Mouse (Mus musculus) neural tube, embryonic 15.5 days (tissue): Measurements from ENCODE around the gene Btbd11. TPM values are rescaled to one million over a fixed set of nuclear protein-coding genes. Genes with fewer than 3 reads are reported as not detected.
A peak's percentile ranks its signal among the peaks of the same experiment; 100 is the strongest.

Source experiments
- ATAC-seq: fragments of 200-750 bp; cut with Nextera tagmentation; 2 replicates; pipeline ENCODE4 v1.8.0; 2017; ENCODE audit warnings: mild to moderate bottlenecking, moderate TSS enrichment, moderate library complexity; ENCODE audit not compliant: low FRiP score
- H3K27ac ChIP-seq: fragments of 300-500 bp; sonication (generic); replicated peaks from 2 replicates; pipeline ENCODE4 v1.5.1; 2015; ENCODE audit warnings: mild to moderate bottlenecking, inconsistent platforms
- H3K27me3 ChIP-seq: fragments of 300-500 bp; sonication (generic); replicated peaks from 2 replicates; pipeline ENCODE4 v1.6.1; 2015; ENCODE audit warnings: inconsistent platforms
- H3K36me3 ChIP-seq: fragments of 300-500 bp; sonication (generic); 2 replicates; pipeline ENCODE4 v1.6.1; 2015; ENCODE audit warnings: inconsistent platforms
- H3K4me1 ChIP-seq: fragments of 300-500 bp; sonication (generic); 2 replicates; pipeline ENCODE4 v1.6.1; 2015; ENCODE audit warnings: inconsistent platforms
- H3K4me2 ChIP-seq: fragments of 300-500 bp; sonication (generic); 2 replicates; pipeline ENCODE4 v1.6.1; 2015; ENCODE audit warnings: inconsistent platforms, mild to moderate bottlenecking, moderate library complexity
- H3K4me3 ChIP-seq: fragments of 300-500 bp; sonication (generic); replicated peaks from 2 replicates; pipeline ENCODE4 v1.5.1; 2015; ENCODE audit warnings: mild to moderate bottlenecking, inconsistent platforms
- H3K9ac ChIP-seq: fragments of 300-500 bp; sonication (generic); replicated peaks from 2 replicates; pipeline ENCODE4 v1.6.1; 2015; ENCODE audit warnings: mild to moderate bottlenecking, inconsistent platforms
- H3K9me3 ChIP-seq: fragments of 300-500 bp; sonication (generic); replicated peaks from 2 replicates; pipeline ENCODE4 v1.6.1; 2016; ENCODE audit warnings: inconsistent platforms
- WGBS: fragments of 180-500 bp; shearing (Covaris S2); methylation state at CpG from one replicate; pipeline ENCODE4 v1.1.7; 2015; ENCODE audit warnings: mixed read lengths; 5-methylcytosine and 5-hydroxymethylcytosine counted together
- polyA plus RNA-seq: library from polyadenylated mRNA; unstranded; fragments of >200 nt; fragmentation: Nextera tagmentation; extraction: Ambion mirVana; gene quantifications from 2 replicates; pipeline ENCODE4 v1.2.1, GENCODE M21; 2015

The Btbd11 gene
- polyA plus RNA-seq, 1 experiment from 2014 or later, result 24.9 TPM

DNA sequence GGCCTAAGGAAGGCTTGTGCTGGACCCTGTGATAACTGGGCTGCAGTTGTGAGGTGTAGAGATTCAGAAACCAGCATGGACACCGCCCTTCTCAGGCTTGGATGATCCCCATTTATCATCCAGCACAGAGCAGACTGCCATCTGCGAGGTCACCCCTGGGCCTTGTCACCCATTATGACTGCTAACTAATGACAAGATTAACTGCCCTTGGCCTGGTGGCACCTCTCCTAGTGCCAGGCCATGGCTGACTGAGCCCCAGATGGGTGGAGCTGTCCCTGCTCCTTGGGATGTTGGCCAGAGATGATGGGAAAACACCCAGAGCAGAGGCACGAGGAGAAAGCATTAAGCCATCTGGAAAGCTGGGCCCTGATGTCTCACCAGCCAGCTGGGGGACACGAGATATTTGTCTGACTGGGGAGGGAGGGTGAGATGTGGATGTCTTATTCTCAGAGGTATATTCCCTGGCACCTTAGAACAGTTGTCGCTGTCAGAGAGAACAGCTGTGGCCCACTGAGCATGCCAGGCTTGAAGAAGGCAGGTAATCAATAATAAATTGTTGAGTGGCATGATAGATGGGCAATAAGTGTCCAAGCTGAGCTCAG is 121.7 kb downstream of the Btbd11 start:
- H3K4me2 ChIP-seq, result no peak overlapping the region
- H3K9me3 ChIP-seq, result no peaks in the 10 kb centered on the region
- ATAC-seq, result peak; percentile 33; the same call in 1 of the 2 replicates
- no peak overlapping the region for H3K9ac ChIP-seq
- H3K4me3 ChIP-seq, result no peak overlapping the region
- WGBS, result 54% methylated on average over 5 of the region's 5 CpGs
- no peaks in the 10 kb centered on the region for H3K27me3 ChIP-seq
- H3K36me3 ChIP-seq, result no peaks in the 10 kb centered on the region
- peaks cover 16% of the 10 kb centered on the region for H3K4me1 ChIP-seq
- H3K27ac ChIP-seq, result no peak overlapping the region

DNA sequence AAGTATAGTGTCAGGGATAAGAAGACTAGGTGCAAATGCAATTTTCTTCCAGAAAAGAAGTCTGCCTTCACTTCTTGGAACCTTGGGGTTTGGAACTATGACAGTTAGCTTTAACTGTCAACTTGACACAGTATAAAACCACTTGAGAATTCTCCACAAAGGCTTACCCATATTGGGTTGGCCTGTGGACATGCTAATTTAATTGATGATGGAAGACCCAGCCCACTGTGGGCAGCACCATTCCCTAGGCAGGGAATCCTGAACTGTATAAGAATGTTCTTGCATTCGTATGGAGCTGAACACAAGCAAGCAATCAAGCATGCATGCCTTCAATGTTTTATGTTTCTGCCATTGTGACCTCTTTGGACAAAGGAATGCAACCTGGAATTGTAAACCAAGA is 122.4 kb downstream of the Btbd11 start:
- peaks cover 16% of the 10 kb centered on the region for H3K4me1 ChIP-seq
- H3K9me3 ChIP-seq, result no peaks in the 10 kb centered on the region
- no peak overlapping the region for H3K4me2 ChIP-seq
- no peak overlapping the region for H3K4me3 ChIP-seq
- ATAC-seq, result no peak
- H3K27me3 ChIP-seq, result no peaks in the 10 kb centered on the region
- 72% methylated on average over 1 of the region's 1 CpGs for WGBS
- H3K36me3 ChIP-seq, result no peaks in the 10 kb centered on the region
- H3K27ac ChIP-seq, result no peak overlapping the region
- no peak overlapping the region for H3K9ac ChIP-seq

DNA sequence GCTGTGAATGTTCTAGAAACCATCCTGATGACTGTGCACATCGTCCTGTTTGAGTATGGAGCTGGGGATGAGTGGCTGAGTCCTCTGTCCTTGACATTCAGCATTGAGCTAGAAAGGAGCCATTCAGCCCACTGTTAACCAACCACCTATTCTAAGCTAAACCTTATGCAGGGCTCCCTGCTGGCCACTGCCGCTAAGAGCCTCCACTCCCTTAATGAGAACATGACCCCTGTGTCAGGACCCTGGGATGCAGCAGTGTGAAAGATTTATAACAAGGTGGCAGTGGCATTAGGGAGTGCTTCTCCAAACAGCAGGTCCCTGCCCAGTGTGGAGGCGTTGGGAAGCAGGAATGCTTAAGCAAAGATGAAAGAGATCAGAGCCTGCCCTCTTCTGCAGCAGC is 123.7 kb downstream of the Btbd11 start:
- H3K27ac ChIP-seq, result no peak overlapping the region
- no peak for ATAC-seq

GRCm38 (mm10) chr10:85512808-85513207 is 126.2 kb downstream of the Btbd11 start:
- Histone ChIP-seq H3K27me3 (no peaks in the 10 kb centered on the region), H3K9ac (no peak overlapping the region), H3K9me3 (no peaks in the 10 kb centered on the region), H3K4me1 (peaks cover 22% of the 10 kb centered on the region), H3K36me3 (no peaks in the 10 kb centered on the region), H3K4me2 (no peak overlapping the region), H3K4me3 (no peak overlapping the region), H3K27ac (no peak overlapping the region)
- no peak for ATAC-seq
- WGBS, result 80% methylated on average over 5 of the region's 5 CpGs

More for the DNA sequence above, 123.7 kb downstream of the Btbd11 start:
- 7% methylated on average over 3 of the region's 3 CpGs for WGBS
- no peak overlapping the region for H3K4me2 ChIP-seq
- no peaks in the 10 kb centered on the region for H3K27me3 ChIP-seq
- H3K36me3 ChIP-seq, result no peaks in the 10 kb centered on the region
- H3K4me3 ChIP-seq, result no peak overlapping the region
- no peak overlapping the region for H3K9ac ChIP-seq
- H3K9me3 ChIP-seq, result no peaks in the 10 kb centered on the region
- peaks cover 16% of the 10 kb centered on the region for H3K4me1 ChIP-seq

DNA sequence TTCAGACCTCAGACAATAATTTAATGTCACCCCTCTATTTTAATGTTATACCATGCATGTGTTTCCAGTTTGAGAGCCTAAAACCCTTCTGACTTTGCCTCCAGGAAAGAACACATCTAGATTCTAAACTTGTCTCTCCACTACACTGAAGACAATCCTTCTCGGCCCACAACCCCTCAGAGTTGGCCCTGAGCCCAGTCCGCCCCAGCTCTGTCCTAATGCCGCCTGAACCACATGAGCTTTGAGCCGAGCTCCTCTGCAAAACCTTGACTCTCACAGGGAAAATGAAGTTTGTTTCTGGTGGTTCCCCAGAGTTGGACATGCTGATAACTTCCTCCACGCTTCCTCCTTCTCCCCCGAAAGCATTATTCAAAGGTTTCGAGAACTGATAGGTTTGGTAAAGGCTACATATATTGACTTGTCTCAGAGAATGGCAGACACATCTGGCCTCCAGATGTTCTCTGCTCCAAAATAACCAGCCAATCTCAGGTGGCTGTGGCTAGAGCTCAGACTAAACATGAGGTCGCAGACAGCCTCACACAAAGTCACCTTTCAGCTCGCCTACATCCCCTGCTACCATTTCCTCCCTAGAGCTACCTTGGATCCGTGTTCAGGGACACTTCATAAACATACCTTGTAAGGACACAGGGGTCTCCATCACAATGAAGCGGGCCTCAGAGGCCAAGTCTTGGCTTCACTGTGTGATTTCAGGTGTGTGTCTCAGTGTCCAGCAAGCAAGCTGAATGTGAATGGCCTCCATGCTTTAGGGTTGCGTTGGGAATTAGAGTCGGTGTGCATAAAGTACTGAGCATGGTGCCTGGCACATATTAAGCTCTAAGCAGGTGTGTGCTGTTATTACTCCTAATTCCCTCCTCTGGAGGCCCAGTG is 130.9 kb downstream of the Btbd11 start:
- no peaks in the 10 kb centered on the region for H3K36me3 ChIP-seq
- peaks cover 11% of the 10 kb centered on the region for H3K4me1 ChIP-seq
- H3K27me3 ChIP-seq, result no peaks in the 10 kb centered on the region
- H3K4me3 ChIP-seq, result no peak overlapping the region
- no peaks in the 10 kb centered on the region for H3K9me3 ChIP-seq
- no peak overlapping the region for H3K27ac ChIP-seq
- 64% methylated on average over 13 of the region's 13 CpGs for WGBS
- no peak overlapping the region for H3K9ac ChIP-seq
- no peak overlapping the region for H3K4me2 ChIP-seq
- no peak for ATAC-seq

GRCm38 (mm10) chr10:85518111-85518409 is 131.4 kb downstream of the Btbd11 start:
- Histone ChIP-seq H3K36me3 (no peaks in the 10 kb centered on the region), H3K9me3 (no peaks in the 10 kb centered on the region), H3K4me3 (no peak overlapping the region), H3K27me3 (no peaks in the 10 kb centered on the region), H3K27ac (no peak overlapping the region), H3K9ac (no peak overlapping the region), H3K4me1 (peaks cover 11% of the 10 kb centered on the region), H3K4me2 (no peak overlapping the region)
- 44% methylated on average over 6 of the region's 6 CpGs for WGBS
- ATAC-seq, result peak; percentile 43

DNA sequence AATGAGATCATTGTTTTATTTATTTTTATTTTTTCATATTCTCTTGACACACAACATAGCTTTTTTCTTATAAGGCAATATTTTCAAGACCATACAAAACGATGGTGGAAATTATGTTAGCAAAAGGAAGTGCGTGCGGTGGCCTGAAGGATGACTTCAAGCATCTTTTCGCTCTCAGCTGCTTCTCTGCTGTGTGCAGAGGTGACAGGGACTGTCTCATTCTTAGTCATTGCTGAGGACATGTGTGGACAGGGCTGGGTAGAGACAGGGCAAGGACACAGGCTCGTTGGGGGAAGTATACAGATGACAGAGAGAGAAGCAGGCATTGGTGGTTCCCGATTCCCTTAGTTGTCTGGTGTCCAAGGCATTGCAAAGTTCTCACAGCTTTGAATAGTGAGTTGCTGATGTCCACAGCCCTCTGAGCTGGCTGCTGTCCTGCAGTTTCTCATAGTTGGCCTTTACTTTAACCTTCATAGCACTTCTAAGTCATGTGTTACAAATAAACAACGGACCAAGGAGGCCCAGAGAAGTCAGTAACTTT is 135.7 kb downstream of the Btbd11 start:
- H3K4me1 ChIP-seq, result peaks cover 38% of the 10 kb centered on the region
- H3K4me3 ChIP-seq, result no peak overlapping the region
- no peak for ATAC-seq
- H3K27ac ChIP-seq, result no peak overlapping the region
- H3K36me3 ChIP-seq, result no peaks in the 10 kb centered on the region
- no peak overlapping the region for H3K4me2 ChIP-seq
- no peak overlapping the region for H3K9ac ChIP-seq
- no peaks in the 10 kb centered on the region for H3K27me3 ChIP-seq
- WGBS, result 79% methylated on average over 7 of the region's 7 CpGs
- H3K9me3 ChIP-seq, result no peaks in the 10 kb centered on the region

GRCm38 (mm10) chr10:85525267-85526015 is 138.8 kb downstream of the Btbd11 start:
- Histone ChIP-seq H3K27me3 (no peaks in the 10 kb centered on the region), H3K4me2 (no peak overlapping the region), H3K36me3 (no peaks in the 10 kb centered on the region), H3K9me3 (no peaks in the 10 kb centered on the region), H3K27ac (no peak overlapping the region), H3K4me3 (no peak overlapping the region), H3K4me1 (peaks cover 40% of the 10 kb centered on the region), H3K9ac (no peak overlapping the region)
- 23% methylated on average over 7 of the region's 7 CpGs for WGBS
- ATAC-seq, result no peak

DNA sequence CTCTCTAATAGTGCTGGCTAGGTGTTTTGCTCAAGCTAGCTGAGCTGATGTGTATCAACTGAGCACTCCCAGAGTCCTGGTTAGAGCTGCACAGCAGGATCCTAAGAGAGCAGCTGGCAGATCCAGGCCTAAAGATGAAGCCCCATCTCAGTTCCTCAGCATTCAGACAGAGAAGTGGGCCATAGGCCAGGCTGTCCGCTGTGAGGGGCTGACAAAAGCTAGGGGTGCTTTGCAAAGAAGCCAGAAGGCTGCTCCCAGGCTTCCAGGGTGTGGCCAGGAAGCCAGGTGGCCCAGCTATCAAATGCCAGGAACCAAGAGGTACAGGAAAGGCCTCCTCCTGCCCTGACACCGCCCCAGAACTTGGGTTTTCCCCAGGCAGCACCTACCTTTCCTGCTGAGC is 140.0 kb downstream of the Btbd11 start:
- no peak overlapping the region for H3K9ac ChIP-seq
- no peaks in the 10 kb centered on the region for H3K27me3 ChIP-seq
- 0 out of 2 replicates have a peak overlapping the region, but pooled peaks have one; percentile 13 for H3K27ac ChIP-seq
- no peak overlapping the region for H3K4me3 ChIP-seq
- H3K4me1 ChIP-seq, result peaks cover 40% of the 10 kb centered on the region
- no peaks in the 10 kb centered on the region for H3K36me3 ChIP-seq
- WGBS, result 75% methylated on average over 2 of the region's 2 CpGs
- H3K4me2 ChIP-seq, result no peak overlapping the region
- ATAC-seq, result no peak; the same call in 1 of the 2 replicates
- no peaks in the 10 kb centered on the region for H3K9me3 ChIP-seq

DNA sequence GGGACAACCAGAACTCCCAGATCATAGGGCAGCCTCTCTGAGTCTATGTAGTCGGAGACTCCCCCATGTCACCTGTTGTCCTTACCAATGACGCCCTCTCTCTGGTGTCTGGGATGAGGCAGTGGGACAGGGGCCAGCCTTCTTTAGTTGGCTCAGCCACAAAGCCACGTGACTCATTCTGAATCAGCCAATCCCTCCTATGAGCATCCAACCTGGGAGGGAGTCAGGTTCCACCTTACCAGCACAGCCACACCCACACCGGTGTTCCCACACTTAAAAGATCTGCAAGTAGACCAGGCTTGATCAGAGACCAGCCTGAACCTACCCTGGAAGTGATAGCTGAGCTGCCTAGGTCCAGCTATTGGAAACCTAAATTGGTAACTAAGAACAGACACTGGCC is 141.1 kb downstream of the Btbd11 start:
- WGBS, result 69% methylated on average over 4 of the region's 4 CpGs
- Histone ChIP-seq H3K36me3 (no peaks in the 10 kb centered on the region), H3K9me3 (no peaks in the 10 kb centered on the region), H3K4me3 (no peak overlapping the region), H3K4me1 (peaks cover 40% of the 10 kb centered on the region), H3K27me3 (no peaks in the 10 kb centered on the region), H3K9ac (no peak overlapping the region), H3K27ac (no peak overlapping the region), H3K4me2 (no peak overlapping the region)
- ATAC-seq, result no peak

GRCm38 (mm10) chr10:85533192-85533710 is 146.6 kb downstream of the Btbd11 start:
- Histone ChIP-seq H3K27me3 (no peaks in the 10 kb centered on the region), H3K9ac (no peak overlapping the region), H3K36me3 (no peaks in the 10 kb centered on the region), H3K27ac (no peak overlapping the region), H3K4me1 (peaks cover 16% of the 10 kb centered on the region), H3K9me3 (no peaks in the 10 kb centered on the region), H3K4me2 (no peak overlapping the region), H3K4me3 (no peak overlapping the region)
- ATAC-seq, result no peak
- WGBS, result 46% methylated on average over 7 of the region's 7 CpGs
